Mouse (Mus musculus): Measurements from ENCODE around the gene Pacs2. TPM values are rescaled to one million over a fixed set of nuclear protein-coding genes. Genes with fewer than 3 reads are reported as not detected.

Gene Pacs2
- total and polyA plus RNA-seq, 2 experiments from 2014 or later = 23.2 to 116 TPM

DNA sequence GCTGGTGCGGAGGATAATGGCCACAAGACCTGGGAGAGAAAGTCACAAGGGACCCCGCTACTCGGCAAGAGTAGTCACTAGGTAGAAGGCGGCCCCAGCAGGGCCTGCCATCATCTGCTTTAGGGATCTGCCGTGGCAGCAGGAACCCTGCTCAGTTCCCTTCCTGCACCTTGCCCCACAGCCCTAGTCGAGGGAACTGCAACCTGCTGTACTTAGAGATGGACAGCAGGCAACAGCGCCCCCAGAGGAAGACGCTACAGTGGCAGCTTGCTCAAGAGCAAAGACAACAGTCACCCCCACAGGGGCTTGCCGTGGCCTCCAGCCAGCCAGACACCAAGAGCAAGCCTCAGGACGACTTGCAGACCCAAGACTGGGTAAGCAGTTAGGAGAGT, 60.8 kb downstream of the Pacs2 start:
- peak; percentile 98 for TF ChIP-seq CTCF (IDR thresholded peaks at IDR 0.05; ENCODE audit: low read depth)
- ATAC-seq (peak; percentile 84), DNase-seq (peak; percentile 91)
- H3K27me3 ChIP-seq (ENCODE audit: insufficient read depth, low read length) = no peaks in the 10 kb centered on the region
- H3K4me1 ChIP-seq (ENCODE audit: insufficient read depth) = peaks cover 9% of the 10 kb centered on the region
- H3K27ac ChIP-seq (ENCODE audit: low read depth, low read length) = peak overlapping the region; percentile 94
- peak overlapping the region; percentile 42 for H3K4me3 ChIP-seq (ENCODE audit: low read depth, low read length)
- H3K9ac ChIP-seq = peak overlapping the region; percentile 67
- no peaks in the 10 kb centered on the region for H3K9me3 ChIP-seq (ENCODE audit: low read length)
- peaks cover 22% of the 10 kb centered on the region for H3K36me3 ChIP-seq (ENCODE audit: insufficient read depth)
- 7% methylated on average over 10 of the region's 10 CpGs for WGBS
- peak overlapping the region; percentile 95 for H3K4me2 ChIP-seq (ENCODE audit: low read depth)

DNA sequence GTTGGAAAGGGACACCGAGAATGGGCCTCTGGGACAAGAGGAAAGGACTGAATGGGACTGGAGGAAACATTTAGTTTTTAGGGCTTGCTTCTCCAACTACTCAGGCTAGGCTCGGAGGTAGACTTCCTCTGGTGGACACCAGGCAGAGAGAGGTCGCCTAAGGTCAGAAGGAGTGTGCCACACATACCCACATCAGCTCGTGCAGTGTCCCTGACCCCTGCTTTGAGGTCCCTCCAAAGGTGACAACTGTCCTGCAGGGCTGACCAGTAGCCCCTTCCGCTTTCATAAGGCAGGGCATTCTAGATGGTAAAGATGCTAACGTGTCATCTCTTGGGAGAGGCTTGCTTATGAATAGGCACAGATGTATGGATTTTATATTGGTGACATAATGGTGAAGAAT, 61.2 kb downstream of the Pacs2 start:
- Histone ChIP-seq H3K4me1 (ENCODE audit: insufficient read depth) (peaks cover 9% of the 10 kb centered on the region), H3K4me3 (ENCODE audit: low read depth, low read length) (no peak overlapping the region), H3K9me3 (ENCODE audit: low read length) (no peaks in the 10 kb centered on the region), H3K4me2 (ENCODE audit: low read depth) (peak overlapping the region; percentile 95), H3K27ac (ENCODE audit: low read depth, low read length) (peak overlapping the region; percentile 94), H3K36me3 (ENCODE audit: insufficient read depth) (peaks cover 17% of the 10 kb centered on the region), H3K27me3 (ENCODE audit: insufficient read depth, low read length) (no peaks in the 10 kb centered on the region), H3K9ac (peak overlapping the region; percentile 67)
- 54% methylated on average over 6 of the region's 6 CpGs for WGBS
- no peak for DNase-seq
- ATAC-seq = no peak
- no peak for TF ChIP-seq CTCF (IDR thresholded peaks at IDR 0.05; ENCODE audit: low read depth)

DNA sequence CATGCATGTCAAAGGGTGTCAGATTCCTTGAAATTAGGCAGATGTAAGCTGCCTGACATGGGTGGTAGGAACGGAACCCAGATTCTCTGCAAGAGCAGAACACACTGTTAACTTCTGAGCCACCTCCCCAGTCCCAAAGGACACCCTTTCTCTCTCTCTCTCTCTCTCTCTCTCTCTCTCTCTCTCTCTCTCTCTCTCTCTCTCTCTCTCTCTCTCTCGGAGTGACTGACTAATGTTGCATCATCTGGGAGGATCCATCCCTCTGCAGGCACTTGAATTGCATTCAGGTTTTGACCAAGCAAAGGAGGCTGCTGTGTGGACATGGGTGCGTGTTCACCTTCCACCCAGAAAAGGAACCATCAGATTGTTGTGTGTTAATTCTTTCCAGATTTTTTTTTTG, 73.0 kb downstream of the Pacs2 start:
- Histone ChIP-seq H3K4me1 (ENCODE audit: insufficient read depth) (no peaks in the 10 kb centered on the region), H3K27me3 (ENCODE audit: insufficient read depth, low read length) (no peaks in the 10 kb centered on the region), H3K9ac (no peak overlapping the region), H3K36me3 (ENCODE audit: insufficient read depth) (no peaks in the 10 kb centered on the region), H3K9me3 (ENCODE audit: low read length) (no peaks in the 10 kb centered on the region), H3K27ac (ENCODE audit: low read depth, low read length) (no peak overlapping the region), H3K4me3 (ENCODE audit: low read depth, low read length) (no peak overlapping the region), H3K4me2 (ENCODE audit: low read depth) (no peak overlapping the region)
- ATAC-seq = no peak
- no peak for DNase-seq
- 73% methylated on average over 3 of the region's 3 CpGs for WGBS
- no peak for TF ChIP-seq CTCF (IDR thresholded peaks at IDR 0.05; ENCODE audit: low read depth)

DNA sequence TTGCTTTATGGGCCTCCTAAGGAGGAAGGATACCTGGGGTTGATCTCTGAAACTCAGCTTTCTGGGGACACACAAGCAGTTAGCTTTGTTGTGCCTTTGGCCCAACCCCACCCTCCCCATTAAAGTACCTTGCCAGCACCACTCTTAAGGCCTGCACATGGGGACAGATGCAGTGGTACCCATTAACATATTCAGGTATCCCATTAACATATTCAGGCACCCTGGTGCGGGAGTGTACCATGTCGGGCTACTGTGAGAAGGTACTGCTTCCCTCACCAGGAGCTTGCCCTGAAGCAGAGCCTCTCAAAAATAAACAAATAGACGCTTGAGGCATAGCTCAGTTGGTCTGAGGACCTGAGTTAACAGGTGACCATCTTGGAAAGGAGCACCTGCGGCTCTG, 73.7 kb downstream of the Pacs2 start:
- WGBS = 43% methylated on average over 4 of the region's 4 CpGs

GRCm38 (mm10) chr12:113089107-113089506, 74.8 kb downstream of the Pacs2 start:
- H3K27ac ChIP-seq (ENCODE audit: low read depth, low read length) = no peak overlapping the region
- no peaks in the 10 kb centered on the region for H3K9me3 ChIP-seq (ENCODE audit: low read length)
- H3K9ac ChIP-seq = no peak overlapping the region
- no peaks in the 10 kb centered on the region for H3K27me3 ChIP-seq (ENCODE audit: insufficient read depth, low read length)
- DNase-seq (no peak), ATAC-seq (no peak)
- H3K4me3 ChIP-seq (ENCODE audit: low read depth, low read length) = no peak overlapping the region
- no peak overlapping the region for H3K4me2 ChIP-seq (ENCODE audit: low read depth)
- TF ChIP-seq CTCF (IDR thresholded peaks at IDR 0.05; ENCODE audit: low read depth) = no peak
- H3K4me1 ChIP-seq (ENCODE audit: insufficient read depth) = no peaks in the 10 kb centered on the region
- H3K36me3 ChIP-seq (ENCODE audit: insufficient read depth) = no peaks in the 10 kb centered on the region
- 94% methylated on average over 6 of the region's 6 CpGs for WGBS

More for the DNA sequence above, 73.7 kb downstream of the Pacs2 start:
- no peaks in the 10 kb centered on the region for H3K27me3 ChIP-seq (ENCODE audit: insufficient read depth, low read length)
- no peaks in the 10 kb centered on the region for H3K9me3 ChIP-seq (ENCODE audit: low read length)
- no peaks in the 10 kb centered on the region for H3K36me3 ChIP-seq (ENCODE audit: insufficient read depth)
- no peak overlapping the region for H3K9ac ChIP-seq
- no peak overlapping the region for H3K27ac ChIP-seq (ENCODE audit: low read depth, low read length)
- no peak for TF ChIP-seq CTCF (IDR thresholded peaks at IDR 0.05; ENCODE audit: low read depth)
- H3K4me1 ChIP-seq (ENCODE audit: insufficient read depth) = no peaks in the 10 kb centered on the region
- DNase-seq = no peak
- no peak for ATAC-seq
- no peak overlapping the region for H3K4me2 ChIP-seq (ENCODE audit: low read depth)
- H3K4me3 ChIP-seq (ENCODE audit: low read depth, low read length) = no peak overlapping the region

DNA sequence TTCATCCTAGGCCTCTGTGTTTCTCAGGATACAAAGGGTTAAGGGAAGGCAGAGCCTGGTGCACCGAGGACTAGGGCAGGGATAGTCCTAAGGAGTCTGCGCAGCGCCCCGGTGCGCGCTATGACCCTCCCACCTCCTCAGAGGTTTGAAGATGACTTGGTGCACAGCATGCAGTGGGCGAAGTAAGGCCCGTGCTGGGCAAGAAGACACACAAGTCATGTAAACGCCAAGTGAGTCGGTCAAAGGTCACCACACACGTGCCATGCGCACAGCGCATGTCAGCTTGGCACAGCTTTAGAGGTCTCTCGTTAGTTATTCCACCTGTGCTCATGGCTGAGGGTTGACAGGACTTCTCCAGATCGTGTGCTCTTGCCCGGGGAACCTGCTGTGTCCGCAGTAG, 75.7 kb downstream of the Pacs2 start:
- Histone ChIP-seq H3K27ac (ENCODE audit: low read depth, low read length) (no peak overlapping the region), H3K9ac (no peak overlapping the region), H3K4me1 (ENCODE audit: insufficient read depth) (no peaks in the 10 kb centered on the region), H3K4me2 (ENCODE audit: low read depth) (no peak overlapping the region), H3K4me3 (ENCODE audit: low read depth, low read length) (no peak overlapping the region), H3K36me3 (ENCODE audit: insufficient read depth) (no peaks in the 10 kb centered on the region), H3K27me3 (ENCODE audit: insufficient read depth, low read length) (no peaks in the 10 kb centered on the region), H3K9me3 (ENCODE audit: low read length) (no peaks in the 10 kb centered on the region)
- TF ChIP-seq CTCF (IDR thresholded peaks at IDR 0.05; ENCODE audit: low read depth) = no peak
- ATAC-seq (no peak), DNase-seq (no peak)
- 83% methylated on average over 17 of the region's 17 CpGs for WGBS

DNA sequence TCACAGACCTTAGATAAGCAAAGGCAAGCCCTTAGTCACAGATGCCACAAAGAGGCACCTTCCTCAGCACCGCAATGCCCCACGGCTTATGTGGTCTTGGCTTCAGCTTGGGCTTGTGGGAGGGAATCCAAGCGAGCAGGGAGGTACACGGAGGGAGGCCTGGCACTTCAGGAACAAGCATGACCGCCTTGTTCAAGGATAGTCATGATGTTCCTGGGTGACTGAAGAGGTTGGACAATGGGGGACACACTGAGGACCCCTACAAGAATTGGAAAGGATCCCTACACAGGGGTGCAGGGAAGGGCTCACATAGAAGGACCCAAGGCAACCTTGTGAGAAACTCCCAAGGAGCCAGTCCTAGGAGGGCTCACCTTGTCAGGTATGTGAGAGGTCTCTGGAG, 82.7 kb downstream of the Pacs2 start:
- 79% methylated on average over 5 of the region's 5 CpGs for WGBS
- Histone ChIP-seq H3K27ac (ENCODE audit: low read depth, low read length) (no peak overlapping the region), H3K27me3 (ENCODE audit: insufficient read depth, low read length) (no peaks in the 10 kb centered on the region), H3K9ac (peak overlapping the region; percentile 98), H3K4me3 (ENCODE audit: low read depth, low read length) (peak overlapping the region; percentile 99), H3K4me2 (ENCODE audit: low read depth) (peak overlapping the region; percentile 88), H3K9me3 (ENCODE audit: low read length) (no peaks in the 10 kb centered on the region), H3K4me1 (ENCODE audit: insufficient read depth) (peaks cover 17% of the 10 kb centered on the region), H3K36me3 (ENCODE audit: insufficient read depth) (no peaks in the 10 kb centered on the region)
- TF ChIP-seq CTCF (IDR thresholded peaks at IDR 0.05; ENCODE audit: low read depth) = no peak
- no peak for ATAC-seq
- no peak for DNase-seq
